Mouse (Mus musculus): ENCODE data around the gene Fam240a.

GRCm38 (mm10) chr9:110947261-110947661, 30.6 kb upstream of the Fam240a start:
- peak; percentile 99 for TF ChIP-seq EP300 (IDR thresholded peaks at IDR 0.05; ENCODE audit: insufficient read depth, low read depth, low read length)
- TF ChIP-seq CTCF (IDR thresholded peaks at IDR 0.05; ENCODE audit: low read depth, low read length), result no peak

All from ES-Bruce4 (cell line).